Mouse (Mus musculus): ENCODE results near the gene Tm4sf4. TPM values are rescaled to one million over a fixed set of nuclear protein-coding genes. Genes with fewer than 3 reads are reported as not detected.

Gene Tm4sf4
- polyA plus RNA-seq, 1 experiment from 2014 or later, result 0.52 TPM

DNA sequence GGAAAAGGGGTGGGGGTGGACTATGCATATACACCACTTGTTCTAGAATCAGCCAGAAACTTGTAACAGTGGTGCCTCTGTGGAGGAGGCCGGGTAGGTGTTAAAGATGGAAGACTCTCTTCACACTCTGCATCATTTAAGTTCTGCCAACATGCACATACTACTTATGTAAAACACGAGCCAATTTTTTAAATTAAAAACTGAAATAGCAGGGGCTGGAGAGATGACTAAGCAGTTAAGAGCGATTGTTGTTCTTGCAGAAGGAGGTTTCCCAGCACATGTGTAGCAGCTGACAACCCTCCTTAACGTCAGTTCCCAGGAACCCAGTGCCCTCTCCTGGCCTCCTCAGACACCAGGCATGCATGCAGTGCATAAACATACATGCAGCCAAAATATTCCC, 55.5 kb downstream of the Tm4sf4 start:
- Histone ChIP-seq H3K4me2 (no peak overlapping the region), H3K4me3 (replicated peaks) (no peak overlapping the region), H3K4me1 (no peaks in the 10 kb centered on the region), H3K9ac (replicated peaks) (no peak overlapping the region), H3K9me3 (replicated peaks) (no peaks in the 10 kb centered on the region), H3K27ac (replicated peaks) (no peak overlapping the region), H3K27me3 (replicated peaks) (no peaks in the 10 kb centered on the region), H3K36me3 (no peaks in the 10 kb centered on the region)
- WGBS, result 90% methylated on average over 4 of the region's 4 CpGs
- no peak for ATAC-seq (ENCODE audit: low FRiP score)

DNA sequence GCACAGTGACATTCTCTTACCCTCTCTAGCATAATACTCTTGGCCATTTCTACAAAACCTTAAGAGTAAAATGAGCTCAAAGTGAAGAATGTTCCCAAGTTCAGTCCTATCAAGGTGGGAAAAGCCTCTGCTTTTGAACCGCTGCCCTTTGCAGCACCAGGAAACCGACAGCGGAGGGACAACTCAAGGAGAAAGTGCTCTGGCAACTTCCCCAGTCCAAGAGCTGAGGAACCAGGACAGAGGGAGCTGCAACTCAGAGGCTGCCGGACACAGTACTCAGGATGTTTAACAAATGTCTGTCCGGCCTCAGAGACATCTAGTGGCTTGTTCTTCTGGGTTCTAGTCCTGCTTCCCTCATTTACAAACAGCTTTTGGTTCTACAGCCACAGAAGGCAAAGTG, 56.9 kb downstream of the Tm4sf4 start:
- H3K27ac ChIP-seq (replicated peaks), result no peak overlapping the region
- H3K4me2 ChIP-seq, result no peak overlapping the region
- no peaks in the 10 kb centered on the region for H3K27me3 ChIP-seq (replicated peaks)
- H3K36me3 ChIP-seq, result no peaks in the 10 kb centered on the region
- H3K9ac ChIP-seq (replicated peaks), result no peak overlapping the region
- 89% methylated on average over 5 of the region's 5 CpGs for WGBS
- no peaks in the 10 kb centered on the region for H3K4me1 ChIP-seq
- no peaks in the 10 kb centered on the region for H3K9me3 ChIP-seq (replicated peaks)
- ATAC-seq (ENCODE audit: low FRiP score), result no peak
- H3K4me3 ChIP-seq (replicated peaks), result no peak overlapping the region

DNA sequence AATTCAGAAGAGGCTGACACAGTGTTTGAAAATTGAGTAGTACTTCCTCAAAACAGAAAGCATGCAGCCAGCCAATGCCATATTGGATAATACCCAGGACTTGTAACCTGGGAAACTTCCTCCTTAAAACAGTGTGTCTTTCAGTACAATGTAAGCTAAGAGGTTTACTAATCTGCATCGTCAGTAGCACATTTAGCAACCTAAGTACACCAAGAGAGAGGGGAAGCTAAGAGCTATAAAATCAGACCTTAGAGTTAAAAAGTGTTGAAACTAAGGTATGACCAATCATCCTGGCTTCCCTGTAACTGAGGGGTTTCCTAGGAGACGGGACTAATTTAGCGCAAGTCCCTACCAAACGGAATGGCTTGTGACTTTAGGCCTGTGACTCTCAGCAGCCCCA, 61.0 kb downstream of the Tm4sf4 start:
- H3K27me3 ChIP-seq (replicated peaks), result no peaks in the 10 kb centered on the region
- H3K4me3 ChIP-seq (replicated peaks), result no peak overlapping the region
- H3K4me1 ChIP-seq, result no peaks in the 10 kb centered on the region
- no peaks in the 10 kb centered on the region for H3K36me3 ChIP-seq
- H3K9me3 ChIP-seq (replicated peaks), result no peaks in the 10 kb centered on the region
- WGBS, result 81% methylated on average over 4 of the region's 4 CpGs
- no peak overlapping the region for H3K4me2 ChIP-seq
- no peak overlapping the region for H3K27ac ChIP-seq (replicated peaks)
- no peak for ATAC-seq (ENCODE audit: low FRiP score)
- H3K9ac ChIP-seq (replicated peaks), result no peak overlapping the region

DNA sequence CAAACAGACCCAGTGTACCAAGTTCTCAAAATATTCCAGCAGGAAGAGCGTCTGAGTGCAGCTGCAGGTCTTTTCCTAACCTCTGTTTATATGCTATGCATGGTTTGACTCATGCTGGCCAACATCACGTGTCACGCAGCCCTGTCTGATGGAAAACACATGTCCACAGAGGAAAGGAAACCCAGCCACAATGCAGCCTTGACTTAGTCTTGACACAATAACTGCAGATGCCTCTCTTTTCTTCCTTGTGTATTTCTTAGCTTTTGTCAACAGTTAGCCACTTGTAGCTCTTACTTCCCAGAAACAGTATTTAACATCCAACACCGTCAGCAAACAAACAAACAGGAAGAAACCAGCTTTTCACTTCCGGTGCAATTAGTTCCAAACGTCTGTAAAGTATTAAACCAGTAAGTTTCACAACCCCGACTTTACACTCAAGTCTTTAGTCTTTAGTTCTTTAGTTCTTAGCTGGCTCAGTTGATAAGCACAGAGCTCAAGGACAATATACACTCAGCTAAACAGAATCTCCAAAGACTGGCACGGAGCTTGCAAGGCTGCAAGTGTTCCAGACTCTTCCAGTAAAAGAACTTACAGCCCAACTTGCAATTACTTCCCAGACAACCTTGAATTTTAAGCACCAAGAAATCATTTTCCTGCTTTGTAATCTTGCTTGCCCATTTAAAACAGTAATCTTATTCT, 62.5 kb downstream of the Tm4sf4 start:
- Histone ChIP-seq H3K9me3 (replicated peaks) (no peaks in the 10 kb centered on the region), H3K4me2 (no peak overlapping the region), H3K27ac (replicated peaks) (no peak overlapping the region), H3K4me1 (no peaks in the 10 kb centered on the region), H3K27me3 (replicated peaks) (no peaks in the 10 kb centered on the region), H3K36me3 (no peaks in the 10 kb centered on the region), H3K4me3 (replicated peaks) (no peak overlapping the region), H3K9ac (replicated peaks) (no peak overlapping the region)
- no peak for ATAC-seq (ENCODE audit: low FRiP score)
- WGBS, result 75% methylated on average over 8 of the region's 8 CpGs

Other genes with a start within 250 kb of the Tm4sf4 start
- gene Tm4sf1, start 123.3 kb upstream of the Tm4sf4 start, polyA plus RNA-seq (2015; fragmentation: Nextera tagmentation; extraction: Ambion mirVana), result 31.1 and 42.5 TPM in 2 replicates
- gene Wwtr1, start 150.6 kb downstream of the Tm4sf4 start, polyA plus RNA-seq (2015; fragmentation: Nextera tagmentation; extraction: Ambion mirVana), result 8.1 and 10.7 TPM in 2 replicates
- gene Commd2, start 226.4 kb downstream of the Tm4sf4 start, polyA plus RNA-seq (2015; fragmentation: Nextera tagmentation; extraction: Ambion mirVana), result 63.5 and 64.6 TPM in 2 replicates

Measured in neural tube, embryonic 15.5 days (tissue).